Mouse (Mus musculus) CD4-positive, CD25-positive, alpha-beta regulatory T cell (primary cell): ENCODE data around the gene Pmpca. TPM values are rescaled to one million over a fixed set of nuclear protein-coding genes. Genes with fewer than 3 reads are reported as not detected.

Experiments used
- polyA plus RNA-seq: library from polyadenylated mRNA; unstranded; fragments of 100-300 nt; shearing (Covaris generic); gene quantifications from one replicate; pipeline ENCODE4 v1.2.1, GENCODE M21; 2017

The Pmpca gene
- polyA plus RNA-seq: 108 TPM

GRCm38 (mm10) chr2:26389154-26389690, at the start of gene Pmpca, which contains the start of gene Entr1:
Gene Pmpca, plus strand, starts transcription at chr2:26389339.
Gene Entr1, minus strand, starts transcription at chr2:26389316.

GRCm38 (mm10) chr2:26351358-26352290, 37.5 kb upstream of the Pmpca start, which contains the start of gene Dnlz:
Gene Dnlz, minus strand, starts transcription at chr2:26352110.

GRCm38 (mm10) chr2:26360772-26361171, 28.4 kb upstream of the Pmpca start, which contains the start of gene Card9:
Gene Card9, minus strand, starts transcription at chr2:26360918.

GRCm38 (mm10) chr2:26380131-26380771, 8.9 kb upstream of the Pmpca start, which contains the start of gene Snapc4:
Gene Snapc4, minus strand, starts transcription at chr2:26380653.

GRCm38 (mm10) chr2:26408515-26409356, 19.6 kb downstream of the Pmpca start, which contains the start of gene Inpp5e:
Gene Inpp5e, minus strand, starts transcription at chr2:26409203.

GRCm38 (mm10) chr2:26444946-26445665, 56.0 kb downstream of the Pmpca start, which contains the start of gene Sec16a:
Gene Sec16a, minus strand, starts transcription at chr2:26445216.

Other genes with a start within 250 kb of the Pmpca start
- not detected for gene Lhx3, start 181.1 kb upstream of the Pmpca start, polyA plus RNA-seq
- 11.5 TPM for gene Qsox2, start 151.8 kb upstream of the Pmpca start, polyA plus RNA-seq
- 0.05 TPM for gene Ccdc187, start 94.8 kb upstream of the Pmpca start, polyA plus RNA-seq
- 10.5 TPM for gene Gpsm1, start 73.8 kb upstream of the Pmpca start, polyA plus RNA-seq
- 20.6 TPM for gene Dnlz, start 37.2 kb upstream of the Pmpca start, polyA plus RNA-seq
- gene Card9, start 28.4 kb upstream of the Pmpca start, polyA plus RNA-seq: 3.4 TPM
- 60.2 TPM for gene Snapc4, start 8.7 kb upstream of the Pmpca start, polyA plus RNA-seq
- 174 TPM for gene Entr1, start within 50 bp of the Pmpca start, polyA plus RNA-seq
- 36.5 TPM for gene Inpp5e, start 19.9 kb downstream of the Pmpca start, polyA plus RNA-seq
- gene Sec16a, start 55.9 kb downstream of the Pmpca start, polyA plus RNA-seq: 54.4 TPM
- gene Notch1, start 127.3 kb downstream of the Pmpca start, polyA plus RNA-seq: 46.3 TPM
- 0.87 TPM for gene Egfl7, start 190.7 kb downstream of the Pmpca start, polyA plus RNA-seq
- gene Gm20532, start 197.3 kb downstream of the Pmpca start, polyA plus RNA-seq: not detected
- 21.1 TPM for gene Agpat2, start 215.1 kb downstream of the Pmpca start, polyA plus RNA-seq
- 5.0 TPM for gene Fam69b, start 239.1 kb downstream of the Pmpca start, polyA plus RNA-seq